Mouse (Mus musculus) CH12.LX (cell line): ENCODE results near the gene Lce3d. TPM values are rescaled to one million over a fixed set of nuclear protein-coding genes. Genes with fewer than 3 reads are reported as not detected.

ENCODE experiments used
- DNase-seq: peaks from one replicate; pipeline ENCODE4 v3.0.0-alpha.2; 2013; ENCODE audit errors: extremely low read depth
- H3K27ac ChIP-seq: 2 replicates; pipeline ENCODE4 v1.5.1; 2012; ENCODE audit warnings: low read depth, mild to moderate bottlenecking, control low read depth, moderate library complexity; ENCODE audit not compliant: insufficient read depth
- H3K27me3 ChIP-seq: replicated peaks from 2 replicates; pipeline ENCODE3; 2012; ENCODE audit warnings: inconsistent platforms
- H3K36me3 ChIP-seq, 2 experiments: replicated peaks in 1 of 2; 2 replicates each; pipeline versions ENCODE3 to v1.6.1; 2012; ENCODE audit warnings: inconsistent platforms in 1 of 2, low read length in 1 of 2, mild to moderate bottlenecking in 1 of 2, mixed read lengths in 1 of 2, moderate library complexity in 1 of 2; ENCODE audit not compliant: control insufficient read depth in 1 of 2, insufficient read depth in 1 of 2
- H3K4me1 ChIP-seq, 2 experiments: 2 replicates each; pipeline ENCODE4 v1.6.1; 2012; ENCODE audit warnings: inconsistent platforms in 1 of 2, moderate library complexity in 1 of 2; ENCODE audit not compliant: insufficient read depth in 2 of 2, control insufficient read depth in 1 of 2
- H3K4me2 ChIP-seq: 2 replicates; pipeline ENCODE4 v1.6.1; 2012; ENCODE audit warnings: low read depth, mild to moderate bottlenecking, control low read depth; ENCODE audit not compliant: poor library complexity, insufficient read depth, severe bottlenecking
- H3K4me3 ChIP-seq, 3 experiments: fragments of 150-350 bp in 1 of 3; sonication (generic) in 1 of 3; replicated peaks in 1 of 3; 2 replicates each; pipeline versions ENCODE3 to v1.5.1; 2011 to 2012; ENCODE audit warnings: low read depth in 2 of 3, low read length in 2 of 3, mild to moderate bottlenecking in 2 of 3, moderate library complexity in 2 of 3, control low read depth in 1 of 3, improper control_type of control experiment in 1 of 3, inconsistent platforms in 1 of 3, mixed read lengths in 1 of 3; ENCODE audit not compliant: poor library complexity in 1 of 3
- H3K79me2 ChIP-seq: replicated peaks from 2 replicates; pipeline ENCODE4 v1.6.1; 2012; ENCODE audit warnings: mild to moderate bottlenecking, moderate library complexity; ENCODE audit not compliant: control insufficient read depth, poor library complexity, insufficient read depth, severe bottlenecking; ENCODE audit errors: extremely low read depth
- H3K9ac ChIP-seq: 2 replicates; pipeline ENCODE4 v1.6.1; 2012; ENCODE audit warnings: low read depth, mild to moderate bottlenecking, control low read depth, moderate library complexity; ENCODE audit not compliant: insufficient read depth
- H3K9me3 ChIP-seq: replicated peaks from 2 replicates; pipeline ENCODE3; 2012; ENCODE audit warnings: low read length, inconsistent platforms, mixed read lengths
- CTCF ChIP-seq, 2 experiments: IDR thresholded peaks in 1 of 2; conservative IDR thresholded peaks in 1 of 2; 2 replicates each; pipeline ENCODE4 v1.5.1; 2011 to 2012; ENCODE audit warnings: low read depth in 2 of 2, low read length in 2 of 2, improper control_type of control experiment in 1 of 2, inconsistent platforms in 1 of 2, mild to moderate bottlenecking in 1 of 2, moderate library complexity in 1 of 2
- E2F4 ChIP-seq: IDR thresholded peaks from 2 replicates; pipeline ENCODE4 v1.6.1; 2011; ENCODE audit warnings: low read depth, low read length, improper control_type of control experiment; ENCODE audit not compliant: insufficient replicate concordance
- HCFC1 ChIP-seq: IDR thresholded peaks from 2 replicates; pipeline ENCODE4 v1.6.1; 2012; ENCODE audit warnings: low read depth, mild to moderate bottlenecking, inconsistent platforms, low read length, improper control_type of control experiment
- IRF4 ChIP-seq: IDR thresholded peaks from 2 replicates; pipeline ENCODE4 v1.6.1; 2014; ENCODE audit warnings: low read depth, mild to moderate bottlenecking, inconsistent platforms, low read length, improper control_type of control experiment
- JUN ChIP-seq: IDR thresholded peaks from 2 replicates; pipeline ENCODE4 v1.6.1; 2011; ENCODE audit warnings: low read depth, mild to moderate bottlenecking, low read length, improper control_type of control experiment, moderate library complexity; ENCODE audit not compliant: insufficient read depth
- JUND ChIP-seq: conservative IDR thresholded peaks from 2 replicates; pipeline ENCODE4 v1.6.1; 2011; ENCODE audit warnings: low read depth, low read length, improper control_type of control experiment
- KAT2A ChIP-seq: IDR thresholded peaks from 2 replicates; pipeline ENCODE4 v1.6.1; 2012; ENCODE audit warnings: low read length, improper control_type of control experiment, inconsistent platforms; ENCODE audit not compliant: insufficient replicate concordance
- MAFK ChIP-seq: IDR thresholded peaks from 2 replicates; pipeline ENCODE4 v1.6.1; 2011; ENCODE audit warnings: low read length, improper control_type of control experiment; ENCODE audit not compliant: insufficient replicate concordance
- MAX ChIP-seq: IDR thresholded peaks from 2 replicates; pipeline ENCODE4 v1.6.1; 2011; ENCODE audit warnings: low read length, improper control_type of control experiment
- MAZ ChIP-seq: IDR thresholded peaks from 2 replicates; pipeline ENCODE4 v1.6.1; 2012; ENCODE audit warnings: low read depth, mild to moderate bottlenecking, inconsistent platforms, low read length, improper control_type of control experiment, moderate library complexity
- NRF1 ChIP-seq: IDR thresholded peaks from 2 replicates; pipeline ENCODE4 v1.6.1; 2014; ENCODE audit warnings: low read depth, mild to moderate bottlenecking, inconsistent platforms, low read length, improper control_type of control experiment, moderate library complexity
- POLR2A ChIP-seq: IDR thresholded peaks from 2 replicates; pipeline ENCODE4 v1.6.1; 2011; ENCODE audit warnings: low read depth, mild to moderate bottlenecking, improper control_type of control experiment, low read length
- RAD21 ChIP-seq: IDR thresholded peaks from 2 replicates; pipeline ENCODE4 v1.6.1; 2011; ENCODE audit warnings: low read depth, mild to moderate bottlenecking, low read length, improper control_type of control experiment, moderate library complexity
- SIN3A ChIP-seq: IDR thresholded peaks from 2 replicates; pipeline ENCODE4 v1.6.1; 2012; ENCODE audit warnings: low read length, improper control_type of control experiment, inconsistent platforms
- SMC3 ChIP-seq: IDR thresholded peaks from 2 replicates; pipeline ENCODE4 v1.6.1; 2011; ENCODE audit warnings: low read depth, low read length, improper control_type of control experiment
- UBTF ChIP-seq: IDR thresholded peaks from 2 replicates; pipeline ENCODE4 v1.6.1; 2012; ENCODE audit warnings: low read depth, mild to moderate bottlenecking, inconsistent platforms, low read length, improper control_type of control experiment, moderate library complexity
- USF1 ChIP-seq: IDR thresholded peaks from 2 replicates; pipeline ENCODE4 v1.6.1; 2014; ENCODE audit warnings: low read depth, mild to moderate bottlenecking, inconsistent platforms, low read length, improper control_type of control experiment
- dilution Hi-C: fragments of 300-500 bp; cut with MboI; formaldehyde crosslinking; loops from 2 replicates; pipeline ENCODE4 v1.14.3; 2020; ENCODE audit warnings: low sequenced_read_pairs; ENCODE audit not compliant: extremely low pct_unique_long_range_greater_than_20kb, extremely low pct_ligation_motif_present
- in situ Hi-C: fragments of 300-500 bp; cut with MboI; formaldehyde crosslinking; loops from 3 replicates; pipeline ENCODE4 v1.14.3; 2019; ENCODE audit warnings: low sequenced_read_pairs, low pct_ligation_motif_present, low pct_unique_long_range_greater_than_20kb, mixed read lengths
- polyA plus RNA-seq: library from polyadenylated mRNA; unstranded; fragments of >175 nt; gene quantifications from 2 replicates; pipeline ENCODE4 v1.2.1, GENCODE M21; 2012; ENCODE audit warnings: low read depth; ENCODE audit not compliant: insufficient read length
- total RNA-seq, 2 experiments: library from RNA; depleted of rRNA; stranded (reverse); fragments of 300-350 nt in 1 of 2; fragments of >200 nt in 1 of 2; gene quantifications; 2 replicates each; pipeline ENCODE4 v1.2.3; 2012 to 2014

Gene Lce3d
- total and polyA plus RNA-seq, 3 experiments = not detected

DNA sequence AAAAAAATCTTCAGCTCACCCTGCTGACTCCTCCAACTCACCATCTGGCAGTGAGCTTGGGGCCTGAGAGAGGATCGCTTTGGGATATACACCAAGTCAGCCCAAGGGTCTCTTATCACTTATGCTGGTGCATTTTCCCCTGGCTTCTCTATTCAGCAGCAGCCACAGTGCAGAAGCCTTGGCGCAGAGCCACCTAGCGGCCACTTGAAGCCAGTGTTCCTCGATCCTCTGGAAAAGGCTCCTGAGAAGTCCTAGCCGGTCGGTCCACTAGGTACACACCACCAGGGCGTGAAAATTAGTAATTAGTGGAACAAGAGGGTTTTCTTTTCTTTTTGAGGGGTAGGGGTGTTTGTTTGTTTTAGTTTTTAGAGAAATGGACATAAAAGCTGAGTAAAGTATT, 41.5 kb downstream of the Lce3d start:
- peak; percentile 62 for DNase-seq
- Histone ChIP-seq H3K4me1 (peaks cover 0 to 2% of the 10 kb centered on the region in 2 experiments; a peak in 1 of 4 replicates), H3K79me2 (no peaks in the 10 kb centered on the region), H3K36me3 (no peaks in the 10 kb centered on the region), H3K4me3 (no peak overlapping the region), H3K9me3 (no peaks in the 10 kb centered on the region), H3K27ac (no peak overlapping the region), H3K9ac (no peak overlapping the region), H3K4me2 (no peak overlapping the region), H3K27me3 (no peaks in the 10 kb centered on the region)
- dilution Hi-C loops = no loop called here
- TF ChIP-seq UBTF (no peak), RAD21 (peak; percentile 30), CTCF (conservative IDR thresholded peaks at IDR 0.05 in 1 of 2, IDR thresholded peaks at IDR 0.05 in 1 of 2; ENCODE audit: low read depth in 2 of 2, low read length in 2 of 2) (peak; percentile 63 to 77), SMC3 (peak; percentile 34)
- in situ Hi-C loops = no loop called here

DNA sequence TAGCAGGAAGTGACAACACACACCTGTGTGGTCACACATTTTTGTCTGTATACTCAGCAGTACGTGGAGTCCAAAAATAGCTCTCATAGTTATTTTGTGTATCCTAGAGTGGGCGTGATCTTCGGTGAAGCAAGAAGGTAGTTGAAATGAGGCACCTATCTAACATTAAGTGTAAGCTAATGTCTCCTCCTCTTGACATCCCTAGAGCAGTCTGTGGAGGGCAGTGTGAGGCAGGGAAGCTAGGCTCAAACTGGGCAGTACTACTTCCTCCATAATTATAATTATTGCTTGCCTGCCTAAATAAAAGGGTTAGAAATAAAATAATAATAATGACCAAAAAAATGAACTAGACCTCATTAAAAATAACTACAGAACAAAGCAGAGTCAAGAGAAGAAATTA, 43.4 kb downstream of the Lce3d start:
- in situ Hi-C loops (no loop called here), dilution Hi-C loops (no loop called here)
- TF ChIP-seq HCFC1 (no peak), SIN3A (no peak), CTCF (conservative IDR thresholded peaks at IDR 0.05 in 1 of 2, IDR thresholded peaks at IDR 0.05 in 1 of 2; ENCODE audit: low read depth in 2 of 2, low read length in 2 of 2) (no peak), JUND (no peak), JUN (no peak), POLR2A (no peak), KAT2A (no peak), USF1 (no peak), MAZ (no peak), IRF4 (no peak), E2F4 (no peak), NRF1 (no peak), MAFK (no peak), MAX (no peak)
- no peak overlapping the region for H3K4me2 ChIP-seq
- no peaks in the 10 kb centered on the region for H3K9me3 ChIP-seq
- no peak overlapping the region for H3K4me3 ChIP-seq
- no peak for DNase-seq
- H3K9ac ChIP-seq = no peak overlapping the region
- H3K27ac ChIP-seq = no peak overlapping the region
- no peaks in the 10 kb centered on the region for H3K27me3 ChIP-seq
- H3K4me1 ChIP-seq = peaks cover 0 to 2% of the 10 kb centered on the region in 2 experiments; a peak in 1 of 4 replicates
- H3K36me3 ChIP-seq = no peaks in the 10 kb centered on the region
- no peaks in the 10 kb centered on the region for H3K79me2 ChIP-seq
